Mouse (Mus musculus) thymus, adult 18-20 months (tissue): ENCODE data around the gene P2ry14.

Experiments
- DNase-seq, 2 experiments: peaks; one replicate each; pipeline ENCODE4 v3.0.0; 2022; ENCODE audit warnings: mixed read lengths in 2 of 2

P2ry14 gene

GRCm38 (mm10) chr3:59153424-59153823 is at the start of gene P2ry14:
P2ry14 (minus strand) TSS chr3:59153618.
- DNase-seq: no peak

- DNase-seq: no peak
Observed at GRCm38 (mm10) chr3:59197329-59197948, 44.0 kb upstream of the P2ry14 start.

DNA sequence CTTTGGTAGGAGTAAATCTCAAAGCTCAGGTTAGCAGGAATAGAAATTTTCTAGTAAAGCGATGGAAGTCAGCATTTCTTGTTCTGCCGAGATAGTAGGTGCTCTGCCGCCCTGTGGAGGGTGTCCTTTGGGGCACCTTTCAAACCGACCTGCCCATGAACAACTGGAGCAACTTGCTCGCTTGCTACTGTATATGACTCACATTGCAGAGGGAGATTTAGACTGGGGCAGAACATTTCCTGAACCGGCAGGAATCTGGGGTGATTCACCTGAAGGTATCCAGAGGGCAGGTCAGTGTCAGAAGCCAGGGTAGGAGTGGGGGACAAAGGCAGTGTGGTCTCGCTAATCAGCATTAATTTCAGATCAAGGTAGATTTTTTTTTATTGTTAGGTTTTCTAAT is 41.5 kb upstream of the P2ry14 start, which contains the start of gene Gpr87:
Gene Gpr87 (minus strand): TSS at position 167 of the 400 bp plus-strand sequence.
- DNase-seq: no peak

DNA sequence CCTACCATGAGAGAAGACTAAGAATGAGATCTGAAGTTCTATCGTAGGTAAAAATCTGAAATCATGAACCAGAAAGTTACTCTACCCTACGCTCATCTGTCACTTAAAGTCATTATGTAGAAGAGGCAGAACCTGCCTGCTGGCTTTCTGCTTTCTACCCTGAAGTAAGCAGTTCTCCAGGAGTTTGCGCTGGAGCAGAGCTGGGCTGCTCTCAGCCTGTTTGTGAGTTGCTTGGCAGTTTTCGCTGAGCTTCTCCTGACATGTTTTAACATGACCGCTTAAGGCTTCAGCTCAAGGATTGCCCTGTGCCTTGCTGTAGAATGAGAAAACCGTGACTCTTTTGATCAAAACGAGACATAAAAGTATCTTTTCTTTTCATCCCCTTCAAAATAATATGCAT is 40.7 kb upstream of the P2ry14 start:
- DNase-seq: no peak

GRCm38 (mm10) chr3:59191674-59192073 is 38.3 kb upstream of the P2ry14 start:
- no peak for DNase-seq

DNA sequence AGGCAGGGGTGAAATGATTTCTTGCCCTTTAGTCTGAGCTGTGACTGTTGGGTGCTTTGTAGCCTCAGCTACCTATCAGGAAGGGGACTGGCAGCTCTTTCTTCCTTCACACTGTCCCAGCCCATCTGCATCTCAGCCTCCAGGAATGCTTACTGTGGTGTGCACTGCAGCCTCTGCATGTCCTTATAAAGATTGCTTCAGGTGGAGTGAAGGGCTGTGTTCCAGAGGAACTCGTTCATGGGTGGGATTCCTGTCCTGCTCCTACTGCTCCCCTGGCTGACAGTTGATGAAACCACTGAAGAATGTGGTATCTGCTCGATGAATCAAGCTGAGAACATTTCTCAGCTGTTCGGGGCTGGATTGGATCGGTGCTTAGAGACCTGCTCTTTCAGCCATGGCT is 33.9 kb upstream of the P2ry14 start:
- no peak for DNase-seq

DNA sequence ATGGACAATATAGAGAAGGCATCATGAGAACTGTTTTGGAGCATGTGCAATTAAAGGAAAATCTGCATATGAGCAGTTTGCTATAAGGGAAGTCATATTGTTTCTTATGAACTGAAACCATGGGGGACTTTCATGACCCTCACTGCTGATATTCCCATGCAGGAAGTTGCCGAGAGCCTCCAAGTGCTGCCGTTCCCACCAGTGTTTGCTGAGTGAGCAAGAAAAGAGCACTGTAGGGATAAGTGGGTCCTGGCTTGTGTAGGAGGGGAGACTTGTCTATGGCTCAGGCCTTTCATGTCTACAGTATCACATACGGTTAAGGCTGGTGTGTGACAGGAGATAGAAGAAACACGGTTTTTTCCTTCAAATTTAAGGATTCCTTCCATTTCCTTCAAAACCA is 32.2 kb upstream of the P2ry14 start:
- DNase-seq: no peak

DNA sequence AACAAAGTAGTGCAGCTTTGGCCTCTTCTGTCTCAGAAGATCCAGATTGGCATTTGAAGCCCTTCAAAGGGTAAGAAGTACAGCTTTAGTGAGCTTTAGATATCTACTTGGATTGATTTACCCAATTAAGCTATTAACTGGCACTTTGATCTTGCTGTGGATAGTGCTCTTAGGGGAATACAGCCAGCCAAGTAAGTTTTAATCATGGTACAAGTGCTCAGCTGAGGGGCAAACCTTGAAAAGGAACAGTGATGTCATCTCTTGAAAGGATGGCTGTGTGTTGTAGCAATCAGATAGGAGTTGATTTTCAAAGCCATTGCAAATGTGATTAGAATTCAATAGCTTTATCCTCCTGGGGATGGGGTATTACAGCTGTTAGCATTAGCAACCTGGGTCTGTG is 28.7 kb upstream of the P2ry14 start:
- no peak for DNase-seq

GRCm38 (mm10) chr3:59181134-59181533 is 27.7 kb upstream of the P2ry14 start:
- no peak for DNase-seq

GRCm38 (mm10) chr3:59176871-59177270 is 23.5 kb upstream of the P2ry14 start:
- DNase-seq: no peak

DNA sequence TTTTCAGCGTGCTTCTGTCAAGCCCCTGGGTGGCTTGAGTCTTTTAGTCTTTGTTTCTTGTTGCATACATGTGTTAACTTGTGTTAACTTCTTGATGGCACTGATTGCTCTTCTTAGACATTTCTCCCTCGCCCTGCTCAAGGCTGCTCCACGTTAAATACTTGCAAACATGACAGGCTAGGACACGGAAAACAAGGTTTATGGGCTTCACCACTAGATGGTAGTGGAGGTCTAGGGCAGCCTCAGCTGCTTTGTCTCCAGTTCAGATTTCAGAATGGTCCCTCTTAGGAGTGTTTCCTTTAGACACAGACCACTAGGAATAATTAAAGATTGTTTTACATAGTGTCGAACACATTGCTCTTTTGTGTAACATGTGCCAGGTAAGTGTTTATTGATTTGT is 21.8 kb upstream of the P2ry14 start:
- DNase-seq: peak in 1 of 2 experiments; percentile 47

GRCm38 (mm10) chr3:59174426-59175154 is 21.2 kb upstream of the P2ry14 start:
- DNase-seq: no peak

DNA sequence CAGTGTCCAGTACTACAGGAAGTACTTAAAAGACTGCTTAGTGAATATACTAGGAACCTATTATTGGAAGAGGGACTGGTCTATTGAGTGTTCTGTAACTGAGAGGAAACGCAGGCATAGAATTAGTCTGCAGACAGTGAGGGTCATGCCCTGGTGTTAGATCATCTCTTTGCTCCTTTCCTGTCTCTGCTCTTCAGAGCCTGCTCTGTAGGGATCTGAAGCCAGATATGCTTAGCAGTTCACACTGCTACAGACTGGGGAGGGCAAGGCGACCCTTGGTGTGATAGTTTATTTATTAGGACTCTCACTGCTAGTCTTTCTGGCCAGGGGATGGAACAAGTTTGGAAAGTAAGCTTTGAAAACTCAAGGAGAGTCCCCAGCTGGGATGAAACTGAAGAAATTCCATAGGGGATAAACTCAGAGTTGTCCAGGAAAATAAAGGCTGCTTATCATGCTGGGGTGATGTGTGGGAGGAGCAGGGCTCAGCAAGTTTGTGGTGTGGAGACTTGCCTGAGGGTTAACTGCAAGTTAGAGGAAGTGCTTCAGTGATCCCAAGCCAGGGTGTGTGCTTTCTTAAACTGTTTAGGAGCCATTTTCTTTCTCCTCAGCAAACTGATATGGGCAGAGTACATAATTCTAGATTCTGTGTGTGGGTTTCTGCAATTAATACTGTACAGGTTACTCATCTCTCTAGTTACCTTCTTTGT is 16.7 kb upstream of the P2ry14 start:
- no peak for DNase-seq

- no peak for DNase-seq
Observed at GRCm38 (mm10) chr3:59169215-59169614, 15.8 kb upstream of the P2ry14 start.

GRCm38 (mm10) chr3:59168476-59168875 is 15.1 kb upstream of the P2ry14 start:
- no peak for DNase-seq

GRCm38 (mm10) chr3:59167417-59168054 is 14.1 kb upstream of the P2ry14 start:
- DNase-seq: no peak

GRCm38 (mm10) chr3:59160465-59160864 is 7.0 kb upstream of the P2ry14 start:
- no peak for DNase-seq

DNA sequence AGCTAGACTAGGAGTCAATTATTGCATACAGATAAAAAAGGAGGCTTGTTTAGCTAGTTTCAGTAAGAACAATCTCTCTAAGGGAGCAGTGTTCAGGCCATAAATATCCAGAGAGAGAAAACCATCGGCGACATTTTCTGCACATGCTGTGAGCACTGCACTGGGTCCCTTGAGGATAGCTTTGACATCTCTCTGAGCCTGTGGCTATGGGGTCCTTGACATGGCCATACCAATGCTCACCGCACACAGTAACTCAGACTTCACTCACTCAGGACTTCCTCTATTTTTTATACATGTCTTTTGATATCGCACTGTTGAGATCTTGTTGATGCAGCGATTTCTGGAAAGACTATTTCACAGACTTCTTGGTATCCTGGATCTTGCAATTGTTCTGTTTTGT is 3.6 kb upstream of the P2ry14 start:
- DNase-seq: no peak

DNA sequence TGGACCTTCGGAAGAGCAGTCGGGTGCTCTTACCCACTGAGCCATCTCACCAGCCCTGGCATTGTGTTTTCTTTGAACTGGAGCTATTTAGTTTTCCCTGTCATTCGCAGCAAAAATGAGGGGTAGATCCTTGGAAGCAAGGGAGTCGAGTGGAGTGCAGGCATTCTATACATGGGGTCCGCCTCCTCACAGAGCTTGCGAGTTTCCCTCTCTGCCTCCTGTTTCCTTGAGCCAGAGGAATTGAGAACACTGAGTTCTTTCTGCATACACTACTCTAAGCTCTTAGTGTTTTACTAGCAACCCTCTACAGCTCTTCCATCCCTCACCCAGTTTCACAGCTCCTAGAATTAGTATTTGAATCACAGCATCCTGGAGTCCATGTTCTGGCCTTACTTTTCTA is 2.0 kb upstream of the P2ry14 start:
- no peak for DNase-seq

GRCm38 (mm10) chr3:59154888-59155287 is 1.5 kb upstream of the P2ry14 start:
- DNase-seq: no peak

GRCm38 (mm10) chr3:59150624-59151023 is 2.8 kb downstream of the P2ry14 start:
- DNase-seq: no peak

GRCm38 (mm10) chr3:59149646-59150045 is 3.8 kb downstream of the P2ry14 start:
- no peak for DNase-seq

DNA sequence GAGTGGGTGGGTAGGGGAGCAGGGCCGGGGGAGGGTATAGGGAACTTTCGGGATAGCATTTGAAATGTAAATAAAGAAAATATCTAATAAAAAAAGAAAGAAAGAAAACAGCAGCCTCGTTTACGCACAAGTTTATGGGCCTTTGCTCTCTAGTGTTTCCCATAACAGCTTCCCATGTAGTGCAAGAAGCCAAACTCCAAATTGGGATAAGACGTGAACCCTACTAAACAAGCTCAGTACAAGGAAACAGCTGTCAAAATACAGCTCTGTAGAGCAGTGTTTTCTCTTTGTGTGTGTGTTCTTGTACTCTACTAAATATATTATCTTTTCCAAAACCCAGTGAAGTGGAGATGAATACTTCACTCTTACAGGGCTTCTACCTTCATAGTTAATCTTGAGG is 8.2 kb downstream of the P2ry14 start:
- DNase-seq: no peak
